Mouse (Mus musculus) gastrocnemius, adult 18-20 months (tissue): ENCODE data around the gene Ufsp2. TPM values are rescaled to one million over a fixed set of nuclear protein-coding genes. Genes with fewer than 3 reads are reported as not detected.

ENCODE experiments used
- DNase-seq: peaks from one replicate; pipeline ENCODE4 v3.0.0; 2021; ENCODE audit warnings: low spot score
- long read RNA-seq, 2 experiments: library from polyadenylated mRNA; stranded (forward); transcript quantifications; one replicate each; pipeline ENCODE4 v2.0.0; 2021
- total RNA-seq, 2 experiments: library from RNA; stranded (reverse); gene quantifications; 2 replicates each; pipeline ENCODE4 v1.2.3; 2021

Ufsp2 gene
- total RNA-seq, result 10 to 100 TPM; 37.7 to 38.1 TPM
- long read RNA-seq, experiment 1, transcript Ufsp2-201 (12 exons, 1,640 nt), result major isoform, 28 of 36 reads
- long read RNA-seq, experiment 1, partial matches to known transcripts, result 4 of 36 reads
- long read RNA-seq, experiment 1, other reads (novel, unspliced or antisense), result 4 of 36 reads
- long read RNA-seq, experiment 2, transcript Ufsp2-201 (12 exons, 1,640 nt), result major isoform, 28 of 37 reads
- long read RNA-seq, experiment 2, partial matches to known transcripts, result 2 of 37 reads
- long read RNA-seq, experiment 2, other reads (novel, unspliced or antisense), result 6 of 37 reads

GRCm38 (mm10) chr8:45975126-45975836 lies at the start of gene Ufsp2, which contains the start of gene 1700029J07Rik:
TSS of gene Ufsp2 (plus strand) at chr8:45975528.
TSS of gene 1700029J07Rik (minus strand) at chr8:45975252.
- DNase-seq, result peak; percentile 97

DNA sequence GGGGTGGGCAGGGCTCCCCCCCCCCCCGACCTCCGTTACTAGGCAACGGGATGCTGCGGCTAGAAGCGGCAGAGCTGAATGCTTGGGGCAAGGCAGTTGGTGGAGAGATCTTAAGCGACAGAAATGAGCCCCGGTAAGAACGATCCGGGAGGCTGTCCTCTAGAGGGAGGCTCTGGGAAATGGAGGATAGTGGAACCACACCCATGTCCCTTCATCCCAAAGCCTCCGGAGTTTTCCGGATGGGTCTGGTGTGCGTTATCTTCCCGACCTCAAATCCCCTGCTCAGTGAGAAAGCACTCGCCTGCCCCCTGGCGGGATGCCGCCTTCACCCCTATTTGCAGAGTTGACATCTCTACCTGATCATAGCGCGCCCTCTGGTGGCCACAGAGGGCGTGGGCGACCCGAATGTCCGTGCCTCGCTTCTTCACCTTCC lies 40.7 kb upstream of the Ufsp2 start, which contains the start of gene Ccdc110:
Gene Ccdc110, plus strand, starts transcription at position 38 of the 433 bp plus-strand sequence.
- peak; percentile 94 for DNase-seq

- no peak for DNase-seq
These were observed 38.3 kb upstream of the Ufsp2 start for GRCm38 (mm10) chr8:45936986-45937385.

DNA sequence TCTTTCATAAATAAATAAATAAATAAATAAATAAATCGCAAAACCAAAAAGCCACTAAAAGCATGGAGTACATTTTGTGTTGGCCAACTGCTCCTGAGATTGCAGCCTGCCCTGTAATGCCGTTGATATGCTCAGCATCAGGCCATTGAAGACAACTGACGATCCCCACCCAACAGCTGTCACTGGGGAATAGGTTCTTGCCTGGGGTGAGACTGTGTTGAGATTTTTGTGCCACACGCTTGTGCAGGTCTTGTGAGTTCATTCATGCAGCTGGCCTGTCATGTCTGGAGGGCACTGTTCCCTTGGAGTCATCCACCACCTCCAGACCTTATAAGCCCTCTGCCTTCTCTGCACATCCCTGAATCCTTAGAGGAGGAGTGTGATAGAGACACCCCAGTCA lies 29.0 kb upstream of the Ufsp2 start:
- no peak for DNase-seq

GRCm38 (mm10) chr8:45950622-45951021 lies 24.7 kb upstream of the Ufsp2 start:
- no peak for DNase-seq

DNA sequence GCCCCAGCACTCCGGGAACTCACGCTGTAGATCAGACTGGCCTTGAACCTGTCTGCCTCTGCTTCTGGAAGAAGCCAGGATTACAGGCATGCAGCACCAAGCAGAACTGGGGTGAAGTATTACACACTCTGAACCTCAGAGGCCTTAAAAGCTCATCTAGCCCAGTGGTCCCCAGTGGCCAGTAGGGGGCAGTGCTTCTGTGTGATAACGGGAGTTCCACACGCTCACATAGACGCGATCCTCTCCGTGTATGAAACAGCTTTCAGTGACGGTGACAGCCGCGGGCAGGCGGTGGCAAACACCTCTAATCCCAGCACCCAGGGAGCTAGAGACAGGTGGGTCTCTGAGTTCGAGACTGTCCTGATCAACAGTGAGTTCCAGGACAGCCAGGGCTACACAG lies 4.4 kb upstream of the Ufsp2 start:
- no peak for DNase-seq

DNA sequence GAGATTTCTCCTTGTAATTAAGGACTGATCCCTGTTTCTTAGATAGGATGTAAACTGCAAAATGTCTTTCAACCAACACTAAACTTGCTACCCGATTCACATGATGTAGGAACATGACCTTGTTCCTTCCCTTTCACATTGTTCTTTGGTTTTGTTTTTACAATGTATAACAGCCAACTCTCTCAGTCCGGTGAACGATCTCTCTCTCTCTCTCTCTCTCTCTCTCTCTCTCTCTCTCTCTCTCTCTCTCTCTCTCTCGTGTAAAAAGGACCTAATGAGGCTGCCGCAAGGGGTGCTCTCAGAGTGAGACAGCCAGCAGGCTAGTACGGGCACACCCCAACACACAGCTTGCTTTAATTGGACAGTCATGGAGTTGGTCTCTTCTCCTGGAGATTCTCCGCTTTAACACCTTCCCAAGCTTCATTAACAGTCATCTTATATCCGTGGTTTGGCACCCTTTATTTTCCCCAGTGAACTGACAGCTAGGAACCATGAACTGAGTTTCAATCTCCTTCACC lies 1.3 kb upstream of the Ufsp2 start:
- no peak for DNase-seq

DNA sequence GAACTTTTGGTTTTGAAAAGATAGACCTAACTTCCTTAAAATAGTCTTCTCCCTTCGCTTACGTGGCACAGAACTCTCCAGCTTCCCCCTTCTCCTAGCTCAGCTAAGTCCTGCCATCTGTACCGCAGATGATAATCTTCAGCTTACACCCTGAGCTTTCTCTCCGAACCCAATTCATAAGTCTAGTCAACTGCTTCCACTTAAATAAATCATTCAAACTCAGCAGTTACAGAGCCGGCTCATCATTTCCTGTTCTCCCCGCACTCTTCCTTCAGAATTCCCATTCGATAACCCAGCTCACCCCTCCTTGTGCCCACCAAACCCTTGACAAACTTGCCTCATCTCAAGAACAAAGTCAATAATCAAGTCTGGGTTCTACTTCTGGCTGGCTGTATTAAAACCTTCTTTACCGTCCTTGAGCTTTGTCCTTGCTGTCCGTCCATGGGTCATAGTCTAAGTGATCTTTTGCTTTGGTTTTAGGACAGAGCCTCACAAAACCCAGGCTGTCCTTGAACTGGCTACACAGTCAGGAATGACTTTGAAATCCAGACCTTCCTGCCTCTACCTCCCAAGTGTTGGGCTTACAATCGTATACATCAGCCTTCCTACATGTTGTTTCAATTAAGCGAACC lies 625 bp downstream of the Ufsp2 start:
- DNase-seq, result no peak

DNA sequence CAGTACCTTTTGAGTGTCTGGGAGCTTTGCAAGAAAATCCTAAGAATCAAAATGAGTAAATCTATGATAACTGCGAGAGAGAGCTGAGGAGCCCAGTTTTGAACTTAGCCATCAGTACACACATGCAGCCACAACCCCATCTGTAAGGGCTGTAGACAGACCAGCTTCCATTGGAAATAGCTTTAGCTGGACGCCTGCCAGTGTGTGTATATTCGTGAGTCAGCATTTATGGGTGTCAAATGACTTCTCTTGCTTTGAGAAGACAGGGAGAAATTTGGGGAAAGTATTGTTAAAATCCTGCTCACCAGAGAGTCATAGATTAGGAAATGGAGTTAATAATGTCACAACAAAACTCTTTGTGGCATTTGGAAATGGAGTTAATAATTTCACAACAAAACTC lies 11.3 kb downstream of the Ufsp2 start:
- DNase-seq, result no peak

DNA sequence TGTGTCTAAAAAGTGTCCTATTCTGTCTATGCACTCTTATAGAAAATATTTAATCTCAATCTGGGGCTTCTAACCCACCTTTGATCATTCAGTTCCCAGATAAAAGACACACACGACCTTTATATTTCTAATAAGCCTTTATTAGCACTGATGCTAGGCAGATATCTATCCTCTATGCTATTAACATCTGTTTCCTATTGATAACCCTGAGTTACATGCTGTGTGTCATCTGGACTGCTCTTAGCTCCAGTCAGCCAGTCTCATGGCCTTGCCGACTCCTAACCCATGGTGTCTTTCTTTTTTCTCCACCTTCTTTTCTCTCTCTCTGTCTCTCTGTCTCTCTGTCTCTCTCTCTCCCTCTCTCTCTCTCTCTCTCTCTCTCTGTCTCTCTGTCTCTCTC lies 12.9 kb downstream of the Ufsp2 start:
- no peak for DNase-seq

DNA sequence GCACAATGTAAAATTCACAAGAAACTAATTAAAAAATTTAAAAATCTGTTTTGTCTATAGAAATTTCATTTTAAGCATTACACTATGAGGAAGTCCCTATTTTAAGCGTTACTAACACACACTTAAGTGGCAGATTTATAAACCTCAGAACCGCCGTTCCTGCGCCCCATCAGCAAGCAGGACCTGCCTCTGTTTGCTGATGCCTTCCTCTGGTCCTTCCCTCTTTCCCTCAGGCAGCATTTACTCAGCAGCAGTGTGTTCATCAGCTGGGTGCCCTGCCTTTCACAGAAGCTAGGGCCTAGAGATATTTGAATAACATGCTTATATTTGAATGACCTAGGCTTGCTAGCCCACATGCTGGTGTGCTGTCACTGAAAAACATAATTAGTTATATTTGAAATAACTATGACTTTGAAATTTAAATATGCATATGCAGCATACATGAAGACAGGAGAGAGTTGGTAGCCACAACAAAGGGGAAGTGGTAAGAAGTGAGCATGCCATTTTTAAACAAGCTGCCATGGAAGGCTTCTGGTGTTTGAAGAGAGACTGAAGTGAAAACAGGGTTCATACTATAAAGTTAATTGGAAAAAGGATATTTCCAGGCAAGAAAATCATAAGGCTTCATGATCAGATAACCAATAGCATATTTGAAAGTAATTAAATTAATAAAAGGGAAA lies 15.4 kb downstream of the Ufsp2 start:
- no peak for DNase-seq

- no peak for DNase-seq
These were observed 18.8 kb downstream of the Ufsp2 start for GRCm38 (mm10) chr8:45994111-45994510.

- no peak for DNase-seq
These were observed 20.2 kb downstream of the Ufsp2 start for GRCm38 (mm10) chr8:45995576-45995975.

DNA sequence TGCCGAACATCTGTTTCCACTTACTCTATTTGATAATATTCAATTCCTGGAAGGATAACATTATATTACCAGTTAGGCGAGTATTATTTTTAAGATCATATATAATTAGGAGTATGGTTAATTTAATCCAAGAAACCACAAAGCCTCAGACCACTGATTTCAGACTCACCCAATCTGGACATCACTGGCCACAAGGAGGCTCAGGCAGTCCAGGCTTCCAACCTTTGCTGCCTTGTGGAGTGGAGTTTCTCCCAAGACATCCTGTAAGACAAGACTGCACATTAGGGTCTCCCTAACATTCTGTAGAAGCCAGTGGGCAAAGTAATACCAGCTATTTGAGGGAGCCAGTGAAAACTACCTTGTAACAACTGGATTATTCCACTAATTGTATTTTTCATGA lies 22.9 kb downstream of the Ufsp2 start:
- DNase-seq, result no peak

DNA sequence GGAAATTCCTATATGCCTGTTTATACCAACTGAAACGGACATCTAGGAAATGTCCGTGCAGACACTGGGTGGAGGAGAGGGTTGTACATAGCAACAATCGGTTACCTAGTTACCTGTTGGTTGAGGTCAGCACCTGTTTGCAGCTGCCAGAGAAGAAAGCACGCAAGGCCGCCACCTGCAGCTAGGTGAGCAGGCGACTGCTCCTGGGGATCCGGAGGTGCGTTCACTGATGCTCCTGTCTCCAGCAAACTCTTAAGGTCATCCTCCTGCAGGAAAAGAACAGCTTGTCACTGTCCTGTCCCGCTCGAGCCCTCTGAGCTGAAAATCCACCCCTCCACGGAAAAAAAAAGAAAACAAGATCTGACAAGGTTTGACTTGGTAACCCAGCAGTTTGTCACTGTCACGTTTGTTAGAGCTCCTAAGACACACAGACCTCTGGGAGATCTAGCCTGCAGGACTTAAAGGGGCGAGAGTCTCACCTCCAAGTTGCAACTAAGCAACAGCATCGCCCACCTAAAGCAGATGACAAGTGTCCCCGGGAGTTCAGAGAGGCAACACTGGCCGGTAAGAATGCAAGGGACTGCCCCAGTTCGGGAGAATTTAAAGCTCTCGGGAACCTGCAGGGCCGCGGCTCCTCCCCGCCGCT lies 23.9 kb downstream of the Ufsp2 start, which contains the start of gene Lrp2bp:
Gene Lrp2bp, plus strand, starts transcription at position 166 of the 646 bp plus-strand sequence.
- no peak for DNase-seq

GRCm38 (mm10) chr8:45999784-46000705 lies 24.7 kb downstream of the Ufsp2 start:
- peak; percentile 99 for DNase-seq

- no peak for DNase-seq
These were observed 30.3 kb downstream of the Ufsp2 start, which contains the start of gene Ankrd37 for GRCm38 (mm10) chr8:46005596-46005995. TSS of gene Ankrd37 (minus strand) at chr8:46005707.

DNA sequence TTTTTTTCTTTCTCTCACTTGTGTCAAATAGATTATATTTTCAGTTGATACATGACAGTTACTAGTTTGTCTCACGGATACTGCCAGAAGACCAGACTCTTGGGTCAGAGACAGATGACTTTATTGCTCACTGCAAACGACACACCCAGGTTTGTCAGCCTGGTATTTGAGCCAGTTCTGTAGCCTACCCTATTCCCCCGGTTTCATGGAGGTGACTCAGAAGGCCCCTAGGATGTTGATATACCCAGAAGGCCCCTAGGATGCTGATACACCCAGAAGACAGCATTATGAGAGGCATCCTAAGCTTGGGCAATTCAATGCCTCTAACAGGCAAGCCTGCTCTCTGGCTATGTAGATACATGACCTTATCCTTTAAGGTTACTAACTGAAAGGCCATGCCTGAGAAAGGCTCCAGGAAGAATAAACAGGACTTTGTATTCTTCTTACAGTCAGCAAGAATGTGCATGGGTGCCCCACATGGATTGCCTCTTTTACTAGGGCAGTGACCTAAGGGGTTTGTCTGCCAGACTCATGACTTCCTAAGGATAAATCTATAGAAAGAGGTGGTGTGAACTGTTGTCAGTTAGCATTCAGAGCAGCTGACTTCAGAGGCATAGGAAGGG lies 31.8 kb downstream of the Ufsp2 start:
- no peak for DNase-seq

- no peak for DNase-seq
These were observed 35.0 kb downstream of the Ufsp2 start for GRCm38 (mm10) chr8:46010306-46010705.
